Mouse (Mus musculus) liver, embryonic 16.5 days (tissue): Measurements from ENCODE around the gene Ptpn21. TPM values are rescaled to one million over a fixed set of nuclear protein-coding genes. Genes with fewer than 3 reads are reported as not detected.

Source experiments
- ATAC-seq: fragments of 200-750 bp; cut with Nextera tagmentation; 2 replicates; pipeline ENCODE4 v1.8.0; 2017; ENCODE audit warnings: low read depth, mild to moderate bottlenecking, moderate number of reproducible peaks, moderate library complexity
- H3K27ac ChIP-seq: fragments of 300-500 bp; sonication (generic); 2 replicates; pipeline ENCODE4 v1.5.1; 2014; ENCODE audit warnings: mild to moderate bottlenecking, low read length
- H3K27me3 ChIP-seq: fragments of 300-500 bp; sonication (generic); 2 replicates; pipeline ENCODE4 v1.6.1; 2014; ENCODE audit warnings: low read depth, low read length, mixed read lengths; ENCODE audit not compliant: control insufficient read depth, insufficient read depth
- H3K36me3 ChIP-seq: fragments of 300-500 bp; sonication (generic); 2 replicates; pipeline ENCODE4 v1.6.1; 2014; ENCODE audit warnings: mild to moderate bottlenecking; ENCODE audit not compliant: control insufficient read depth, insufficient read depth
- H3K4me1 ChIP-seq: fragments of 300-500 bp; sonication (generic); 2 replicates; pipeline ENCODE4 v1.6.1; 2014; ENCODE audit warnings: low read depth, low read length, mixed read lengths; ENCODE audit not compliant: control insufficient read depth
- H3K4me2 ChIP-seq: fragments of 300-500 bp; sonication (generic); 2 replicates; pipeline ENCODE4 v1.6.1; 2014; ENCODE audit warnings: low read depth, low read length, mixed read lengths
- H3K4me3 ChIP-seq: fragments of 300-500 bp; sonication (generic); 2 replicates; pipeline ENCODE4 v1.5.1; 2014; ENCODE audit warnings: low read depth, mild to moderate bottlenecking, low read length
- H3K9ac ChIP-seq: fragments of 300-500 bp; sonication (generic); 2 replicates; pipeline ENCODE4 v1.6.1; 2014; ENCODE audit warnings: low read depth, low read length
- H3K9me3 ChIP-seq: fragments of 300-500 bp; sonication (generic); replicated peaks from 2 replicates; pipeline ENCODE4 v1.6.1; 2016; ENCODE audit warnings: low read length; ENCODE audit not compliant: control insufficient read depth
- WGBS: fragments of 180-500 bp; shearing (Covaris S2); extraction: QIAGEN DNeasy Blood & Tissue Kit; methylation state at CpG from one replicate; pipeline ENCODE4 v1.1.7; 2014; ENCODE audit not compliant: insufficient replicate concordance; 5-methylcytosine and 5-hydroxymethylcytosine counted together
- polyA plus RNA-seq: library from polyadenylated mRNA; unstranded; fragments of >200 nt; fragmentation: Nextera tagmentation; extraction: Ambion mirVana; gene quantifications from 2 replicates; pipeline ENCODE4 v1.2.1, GENCODE M21; 2015

Ptpn21 gene
- polyA plus RNA-seq: 2.2 and 2.9 TPM in 2 replicates

GRCm38 (mm10) chr12:98736951-98737800 is at the start of gene Ptpn21:
Ptpn21 (minus strand) TSS chr12:98737405.
- peaks cover 13% of the 10 kb centered on the region for H3K4me1 ChIP-seq
- peak within 1 kb of the TSS; percentile 35 for H3K27ac ChIP-seq
- H3K9ac ChIP-seq: peak within 1 kb of the TSS; percentile 69
- H3K36me3 ChIP-seq: no peaks in the 10 kb centered on the region
- WGBS: 1% methylated on average over 75 of the region's 75 CpGs
- ATAC-seq: peak; percentile 60
- no peaks in the 10 kb centered on the region for H3K9me3 ChIP-seq
- H3K4me3 ChIP-seq: peak within 1 kb of the TSS; percentile 64
- H3K4me2 ChIP-seq: peak within 1 kb of the TSS; percentile 59
- H3K27me3 ChIP-seq: peaks cover 42% of the 10 kb centered on the region

DNA sequence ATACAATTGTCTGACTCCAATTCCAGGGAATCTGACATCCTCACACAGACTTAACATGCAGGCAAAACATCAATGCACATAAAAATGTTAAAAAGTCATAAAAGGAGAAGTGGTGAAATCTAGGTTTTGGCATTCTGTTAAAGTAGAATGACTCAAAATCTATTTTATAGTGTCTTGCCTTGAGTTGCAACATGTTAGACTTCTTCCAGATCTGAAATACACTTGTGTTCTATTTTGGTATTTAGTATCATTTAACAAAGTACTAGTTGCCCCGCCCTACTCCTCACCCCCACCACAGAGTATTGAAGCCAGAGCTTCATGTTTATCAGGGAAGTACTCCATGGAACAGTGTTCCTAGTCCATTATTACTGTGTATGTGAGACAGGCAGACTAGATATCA is 47.0 kb upstream of the Ptpn21 start:
- Histone ChIP-seq H3K4me1 (no peaks in the 10 kb centered on the region), H3K4me3 (no peak overlapping the region), H3K4me2 (no peak overlapping the region), H3K36me3 (peaks cover 38% of the 10 kb centered on the region), H3K9me3 (no peaks in the 10 kb centered on the region), H3K9ac (no peak overlapping the region), H3K27me3 (no peaks in the 10 kb centered on the region), H3K27ac (no peak overlapping the region)
- WGBS: 91% methylated on average over 1 of the region's 1 CpGs
- no peak for ATAC-seq

DNA sequence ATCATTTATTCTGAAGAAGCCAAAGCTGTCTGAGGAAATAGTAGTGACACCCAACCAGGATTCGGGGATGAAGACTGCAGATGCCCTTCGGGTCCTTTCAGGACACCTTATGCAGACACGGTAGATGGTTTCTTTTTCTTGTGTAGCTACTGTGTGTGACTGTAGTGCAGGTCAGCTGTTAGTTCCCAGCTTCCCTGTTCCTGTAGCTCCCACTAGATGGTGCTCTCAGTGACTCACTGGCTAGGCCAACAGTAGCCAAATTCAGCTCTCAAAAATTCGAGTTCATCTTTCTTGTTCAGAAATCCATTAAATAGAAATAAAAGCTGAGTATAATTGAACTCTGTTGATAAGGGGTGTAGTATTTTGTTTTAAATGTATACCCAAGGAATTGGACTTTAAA is 41.9 kb upstream of the Ptpn21 start:
- H3K4me1 ChIP-seq: no peaks in the 10 kb centered on the region
- ATAC-seq: no peak
- H3K4me3 ChIP-seq: no peak overlapping the region
- no peak overlapping the region for H3K4me2 ChIP-seq
- no peak overlapping the region for H3K9ac ChIP-seq
- H3K36me3 ChIP-seq: peaks cover 34% of the 10 kb centered on the region
- no peak overlapping the region for H3K27ac ChIP-seq
- WGBS: 69% methylated on average over 4 of the region's 4 CpGs
- H3K27me3 ChIP-seq: no peaks in the 10 kb centered on the region
- H3K9me3 ChIP-seq: no peaks in the 10 kb centered on the region

DNA sequence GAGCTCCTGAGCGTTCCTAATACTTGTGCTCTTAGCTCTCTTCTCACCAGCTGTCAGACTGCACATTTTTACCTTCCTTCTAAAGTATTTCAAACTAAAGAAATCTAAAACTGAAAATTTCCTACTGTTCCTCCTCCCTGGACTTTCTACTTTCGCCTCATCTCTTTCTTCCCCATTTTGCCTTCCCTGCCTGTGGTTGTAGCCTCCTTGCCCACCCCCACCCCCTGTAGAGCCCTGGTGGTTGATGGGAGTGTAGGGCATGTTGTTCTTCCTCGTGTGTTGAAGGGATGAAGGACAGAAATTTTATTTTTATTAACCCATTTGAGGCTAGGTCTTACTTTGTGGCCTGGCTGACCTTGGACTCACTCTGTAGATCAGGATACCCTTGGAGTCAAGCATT is 40.3 kb upstream of the Ptpn21 start:
- Histone ChIP-seq H3K4me2 (no peak overlapping the region), H3K9ac (no peak overlapping the region), H3K4me3 (no peak overlapping the region), H3K27me3 (no peaks in the 10 kb centered on the region), H3K36me3 (peaks cover 30% of the 10 kb centered on the region), H3K4me1 (no peaks in the 10 kb centered on the region), H3K9me3 (no peaks in the 10 kb centered on the region), H3K27ac (no peak overlapping the region)
- WGBS: 57% methylated on average over 3 of the region's 3 CpGs
- ATAC-seq: no peak

GRCm38 (mm10) chr12:98766241-98766640 is 29.0 kb upstream of the Ptpn21 start:
- 81% methylated on average over 2 of the region's 2 CpGs for WGBS
- H3K9me3 ChIP-seq: no peaks in the 10 kb centered on the region
- H3K4me3 ChIP-seq: no peak overlapping the region
- no peak overlapping the region for H3K4me2 ChIP-seq
- H3K36me3 ChIP-seq: peaks cover 14% of the 10 kb centered on the region
- H3K4me1 ChIP-seq: no peaks in the 10 kb centered on the region
- no peak overlapping the region for H3K9ac ChIP-seq
- H3K27ac ChIP-seq: no peak overlapping the region
- H3K27me3 ChIP-seq: no peaks in the 10 kb centered on the region
- no peak for ATAC-seq

GRCm38 (mm10) chr12:98759700-98760099 is 22.5 kb upstream of the Ptpn21 start:
- peaks cover 28% of the 10 kb centered on the region for H3K36me3 ChIP-seq
- no peak overlapping the region for H3K4me3 ChIP-seq
- 71% methylated on average over 6 of the region's 6 CpGs for WGBS
- H3K27ac ChIP-seq: no peak overlapping the region
- no peak overlapping the region for H3K4me2 ChIP-seq
- no peaks in the 10 kb centered on the region for H3K27me3 ChIP-seq
- H3K4me1 ChIP-seq: no peaks in the 10 kb centered on the region
- no peak overlapping the region for H3K9ac ChIP-seq
- ATAC-seq: no peak
- no peaks in the 10 kb centered on the region for H3K9me3 ChIP-seq

DNA sequence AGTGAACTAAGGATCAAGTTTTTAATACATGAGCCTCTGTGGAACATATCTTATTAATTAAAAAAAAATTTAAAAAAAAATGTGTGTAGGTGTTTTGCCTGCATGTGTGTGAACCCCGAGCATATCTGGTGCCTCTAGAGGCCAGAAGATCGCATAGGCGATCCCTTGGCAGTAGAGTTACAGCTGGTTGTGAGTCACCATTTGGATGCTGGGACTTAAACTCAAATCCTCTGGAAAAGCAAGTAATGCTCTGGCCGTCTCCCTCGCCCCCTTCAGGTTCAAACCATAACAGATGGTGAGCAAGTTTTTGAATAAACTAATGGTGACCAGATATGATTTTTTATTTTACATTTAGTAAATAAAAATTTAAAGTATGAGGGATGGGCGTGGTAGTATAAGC is 20.4 kb upstream of the Ptpn21 start:
- Histone ChIP-seq H3K4me3 (no peak overlapping the region), H3K4me1 (no peaks in the 10 kb centered on the region), H3K36me3 (peaks cover 32% of the 10 kb centered on the region), H3K27ac (no peak overlapping the region), H3K27me3 (no peaks in the 10 kb centered on the region), H3K9me3 (no peaks in the 10 kb centered on the region), H3K9ac (no peak overlapping the region), H3K4me2 (no peak overlapping the region)
- ATAC-seq: no peak
- 76% methylated on average over 6 of the region's 6 CpGs for WGBS

GRCm38 (mm10) chr12:98747380-98747753 is 10.2 kb upstream of the Ptpn21 start:
- no peaks in the 10 kb centered on the region for H3K9me3 ChIP-seq
- H3K4me1 ChIP-seq: peaks cover 11% of the 10 kb centered on the region
- ATAC-seq: no peak
- under 1% methylated on average over 14 of the region's 14 CpGs for WGBS
- H3K4me2 ChIP-seq: peak overlapping the region; percentile 67
- peak overlapping the region; percentile 87 for H3K4me3 ChIP-seq
- H3K27me3 ChIP-seq: no peaks in the 10 kb centered on the region
- H3K36me3 ChIP-seq: no peaks in the 10 kb centered on the region
- H3K9ac ChIP-seq: peak overlapping the region; percentile 85
- H3K27ac ChIP-seq: peak overlapping the region; percentile 90

DNA sequence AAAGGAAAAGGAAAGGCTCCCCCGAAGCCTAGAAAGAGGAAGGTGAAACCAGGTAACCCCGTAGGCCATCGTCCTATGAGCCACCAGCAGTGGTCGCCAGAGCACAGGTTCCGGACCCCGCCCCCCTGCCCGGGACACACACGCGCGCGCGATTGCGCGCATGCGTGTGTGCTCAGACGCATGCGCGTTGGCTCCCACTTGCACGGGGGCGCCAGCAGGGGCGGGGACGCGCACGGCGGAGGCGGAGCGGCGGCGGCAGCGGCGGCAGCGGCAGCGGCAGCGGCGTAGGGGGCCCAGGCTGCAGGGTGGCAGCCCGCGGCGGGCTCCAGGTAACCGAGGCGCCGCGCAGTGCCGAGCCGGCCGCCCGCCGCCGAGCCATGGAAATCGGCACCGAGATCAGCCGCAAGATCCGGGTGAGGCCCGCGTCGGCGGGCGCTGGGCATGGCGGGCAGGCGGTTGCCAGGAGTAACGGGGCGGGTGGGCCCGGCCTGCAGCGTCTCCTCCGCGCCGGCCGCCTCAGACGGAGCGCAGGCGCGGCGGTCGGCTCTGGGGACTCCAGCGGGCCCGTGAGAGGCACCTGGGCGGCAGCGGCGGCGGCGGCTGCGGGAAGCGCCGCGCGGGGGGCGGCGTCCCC is 9.7 kb upstream of the Ptpn21 start, which contains the start of gene Zc3h14:
TSS of gene Zc3h14 (plus strand) at position 219 of the 634 bp plus-strand sequence.
- peaks cover 11% of the 10 kb centered on the region for H3K4me1 ChIP-seq
- peak within 1 kb of the TSS; percentile 67 for H3K4me2 ChIP-seq
- H3K4me3 ChIP-seq: peak within 1 kb of the TSS; percentile 87
- under 1% methylated on average over 86 of the region's 87 CpGs for WGBS
- H3K27ac ChIP-seq: peak within 1 kb of the TSS; percentile 90
- H3K27me3 ChIP-seq: no peaks in the 10 kb centered on the region
- H3K36me3 ChIP-seq: no peaks in the 10 kb centered on the region
- H3K9me3 ChIP-seq: no peaks in the 10 kb centered on the region
- H3K9ac ChIP-seq: peak within 1 kb of the TSS; percentile 85
- peak; percentile 92 for ATAC-seq
